ENCODE assay signal across 24 mouse cellular contexts in the genomic region with DNA sequence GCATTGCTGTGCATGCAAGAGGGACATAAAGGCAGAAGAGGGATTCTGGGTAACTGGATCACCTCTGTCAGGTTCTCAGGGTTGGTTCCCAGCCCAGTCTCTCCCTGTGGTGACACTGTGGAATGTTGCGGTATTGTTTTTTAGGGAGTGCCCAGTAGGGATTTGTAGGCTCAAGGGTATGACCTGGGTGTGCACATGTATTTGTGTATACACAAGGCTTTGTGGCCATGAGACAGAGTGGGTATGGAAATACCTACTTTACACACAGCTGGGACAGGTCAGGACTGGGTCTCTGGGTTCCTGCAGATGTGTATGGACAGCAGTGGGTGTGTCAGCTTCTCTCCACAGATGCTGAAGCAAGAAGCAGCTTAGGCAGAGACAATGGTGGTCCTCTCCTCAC. TPM values are rescaled to one million over a fixed set of nuclear protein-coding genes. Genes with fewer than 3 reads are reported as not detected.
DNase-seq lines count a peak whose midpoint lies in the region; ATAC-seq and TF ChIP-seq lines count a peak whose summit lies in the region.
"Had no signal": no experiment of that assay in that cellular context is flagged by ENCODE, and none has a peak within 500 bp of the region (broad histone marks: within the 10 kb centered on the region; RNA-seq: fewer than 3 reads in every experiment).

No protein-coding gene starts in this region.

- ATAC-seq in limb, embryonic 14.5 days (ENCODE audit: low FRiP score, low read depth), result no peak
- 0 out of 2 replicates have a peak, but pooled peaks have one; percentile 41 for ATAC-seq in erythroid progenitor cell, adult 5-6 weeks (replicated peaks; ENCODE audit: low FRiP score, poor library complexity, severe bottlenecking)
- ATAC-seq: intestine, embryonic 15.5 days; liver, postnatal 0 days; midbrain, embryonic 15.5 days had no signal

- 0 out of 2 replicates have a peak overlapping the region, but pooled peaks have one; percentile 16 for H3K9ac ChIP-seq in limb, embryonic 14.5 days (ENCODE audit: low read depth, low read length, severe bottlenecking)
- H3K9ac ChIP-seq: forebrain, embryonic 12.5 days; hindbrain, embryonic 14.5 days; intestine, embryonic 15.5 days; liver, postnatal 0 days; midbrain, embryonic 15.5 days had no signal

- H3K27me3 ChIP-seq in limb, embryonic 14.5 days (ENCODE audit: control insufficient read depth, insufficient read depth, low read length), result no peaks in the 10 kb centered on the region
- peaks cover 12% of the 10 kb centered on the region; the same call in 1 of the 2 replicates for H3K27me3 ChIP-seq in limb, embryonic 10.5 days (ENCODE audit: low read depth, poor library complexity, severe bottlenecking)
- H3K27me3 ChIP-seq: forebrain, embryonic 12.5 days; intestine, embryonic 15.5 days had no signal

- no peak overlapping the region for H3K4me3 ChIP-seq in limb, embryonic 14.5 days (replicated peaks; ENCODE audit: low read length)
- H3K4me3 ChIP-seq in limb, embryonic 10.5 days, result no peak overlapping the region
- H3K4me3 ChIP-seq: embryonic facial prominence, embryonic 10.5 days; forebrain, embryonic 12.5 days; gastrocnemius, adult 2 months; heart, embryonic 10.5 days; intestine, embryonic 15.5 days; midbrain, embryonic 15.5 days; myocyte had no signal

- peaks cover 20% of the 10 kb centered on the region for H3K4me1 ChIP-seq in limb, embryonic 14.5 days (ENCODE audit: control insufficient read depth, insufficient read depth, low read length)
- H3K4me1 ChIP-seq in limb, embryonic 10.5 days, result peaks cover 35% of the 10 kb centered on the region

- no peak overlapping the region for H3K27ac ChIP-seq in limb, embryonic 14.5 days (replicated peaks; ENCODE audit: low read depth, low read length)
- H3K27ac ChIP-seq in limb, embryonic 10.5 days, result no peak overlapping the region
- H3K27ac ChIP-seq: forebrain, embryonic 12.5 days; gastrocnemius, adult 2 months; hindbrain, embryonic 14.5 days; midbrain, embryonic 15.5 days had no signal

- H3K36me3 ChIP-seq in limb, embryonic 14.5 days (ENCODE audit: control insufficient read depth, insufficient read depth, low read length), result no peaks in the 10 kb centered on the region
- H3K36me3 ChIP-seq in limb, embryonic 10.5 days, result no peaks in the 10 kb centered on the region
- H3K36me3 ChIP-seq: embryonic facial prominence, embryonic 10.5 days; forebrain, embryonic 12.5 days; G1E; heart, embryonic 10.5 days; intestine, embryonic 15.5 days; midbrain, embryonic 15.5 days had no signal

- TF ChIP-seq POLR2A in limb, embryonic 14.5 days (IDR thresholded peaks at IDR 0.05; ENCODE audit: borderline replicate concordance, extremely low read depth, insufficient read depth, insufficient read length), result no peak

- H3K9me3 ChIP-seq in limb, embryonic 14.5 days (ENCODE audit: control insufficient read depth, low read length), result no peaks in the 10 kb centered on the region
- H3K9me3 ChIP-seq in limb, embryonic 10.5 days (replicated peaks), result no peaks in the 10 kb centered on the region
- H3K9me3 ChIP-seq: embryonic facial prominence, embryonic 10.5 days; forebrain, embryonic 12.5 days; heart, embryonic 10.5 days; intestine, embryonic 15.5 days; midbrain, embryonic 15.5 days had no signal

- no peak for DNase-seq in limb, embryonic 14.5 days (ENCODE audit: low spot score)
- no peak for DNase-seq in limb, embryonic 10.5 days (ENCODE audit: low spot score)
- DNase-seq in urinary bladder, postnatal 14 days (ENCODE audit: low spot score), result peak; percentile 29
- DNase-seq in urinary bladder, postnatal 10 days (ENCODE audit: low spot score), result no peak
- DNase-seq in kidney, postnatal 36 days, result no peak
- no peak for DNase-seq in cerebellum, adult 11-12 months
- DNase-seq: B cell, adult 2 months; cerebellum, adult 8-10 months; gastrocnemius, adult 2 months; liver; liver, postnatal 0 days; right cerebral cortex, postnatal 25 days; thymus, postnatal 14 days had no signal

- WGBS in limb, embryonic 14.5 days, result 100% methylated on average over 1 of the region's 1 CpGs
- WGBS in limb, embryonic 10.5 days, result 100% methylated on average over 1 of the region's 1 CpGs

- no peak overlapping the region for H3K4me2 ChIP-seq in limb, embryonic 14.5 days (replicated peaks; ENCODE audit: low read depth, low read length, severe bottlenecking)
- H3K4me2 ChIP-seq: forebrain, embryonic 12.5 days; hindbrain, embryonic 14.5 days; intestine, embryonic 15.5 days; midbrain, embryonic 15.5 days had no signal

RNA-seq across cellular contexts. Expression of gene Mgat3, which starts 4.0 kb away (rescaled TPM):
- 18.1 and 23.9 TPM in 2 replicates for polyA plus RNA-seq in limb, embryonic 14.5 days (2012; rRNA removed)
- 6.7 and 8.0 TPM in 2 replicates for polyA plus RNA-seq in limb, embryonic 14.5 days (2014; fragmentation: Nextera tagmentation; extraction: Ambion mirVana)
- polyA plus RNA-seq in limb, embryonic 10.5 days (2016; fragmentation: Nextera tagmentation; extraction: Ambion mirVana), result 4.0 and 5.3 TPM in 2 replicates
- not detected in 2 replicates for total RNA-seq in erythroid progenitor cell, adult 5-6 weeks (2015; ENCODE audit: low replicate concordance)
- not detected in 2 replicates for total RNA-seq in erythroid progenitor cell, adult 5-6 weeks (2017; ENCODE audit: low replicate concordance)
- total RNA-seq: common myeloid progenitor, adult 5-6 weeks; G1E; megakaryocyte, adult 5-6 weeks had no signal
- polyA plus RNA-seq: G1E had no signal

RNA-seq across cellular contexts. Expression of gene Tab1, which starts 36.6 kb away (rescaled TPM):
- 43.1 and 56.5 TPM in 2 replicates for polyA plus RNA-seq in limb, embryonic 14.5 days (2012; rRNA removed)
- polyA plus RNA-seq in limb, embryonic 14.5 days (2014; fragmentation: Nextera tagmentation; extraction: Ambion mirVana), result 34.6 and 39.4 TPM in 2 replicates
- polyA plus RNA-seq in limb, embryonic 10.5 days (2016; fragmentation: Nextera tagmentation; extraction: Ambion mirVana), result 41.8 and 52.4 TPM in 2 replicates
- total RNA-seq in erythroid progenitor cell, adult 5-6 weeks (2015; ENCODE audit: low replicate concordance), result 8.6 and 9.2 TPM in 2 replicates
- 22.5 and 26.3 TPM in 2 replicates for total RNA-seq in erythroid progenitor cell, adult 5-6 weeks (2017; ENCODE audit: low replicate concordance)
